Mouse (Mus musculus) CH12.LX (cell line): Measurements from ENCODE around the gene Slc25a44.
"Not testable (repeated sequence)": the region's sequence is repeated elsewhere in the genome, so short reads cannot be mapped to it uniquely, and the experiment has no call there.

Experiments
- BHLHE40 ChIP-seq: IDR thresholded peaks from 2 replicates; pipeline ENCODE4 v1.6.1; 2011; ENCODE audit warnings: mild to moderate bottlenecking, low read depth, low read length, improper control_type of control experiment
- CTCF ChIP-seq, 2 experiments: IDR thresholded peaks in 1 of 2; conservative IDR thresholded peaks in 1 of 2; 2 replicates each; pipeline ENCODE4 v1.5.1; 2011 to 2012; ENCODE audit warnings: low read depth in 2 of 2, low read length in 2 of 2, improper control_type of control experiment in 1 of 2, inconsistent platforms in 1 of 2, mild to moderate bottlenecking in 1 of 2, moderate library complexity in 1 of 2
- HCFC1 ChIP-seq: IDR thresholded peaks from 2 replicates; pipeline ENCODE4 v1.6.1; 2012; ENCODE audit warnings: low read depth, mild to moderate bottlenecking, inconsistent platforms, low read length, improper control_type of control experiment
- MAFK ChIP-seq: IDR thresholded peaks from 2 replicates; pipeline ENCODE4 v1.6.1; 2011; ENCODE audit warnings: low read length, improper control_type of control experiment; ENCODE audit not compliant: insufficient replicate concordance
- POLR2A ChIP-seq: IDR thresholded peaks from 2 replicates; pipeline ENCODE4 v1.6.1; 2011; ENCODE audit warnings: low read depth, mild to moderate bottlenecking, improper control_type of control experiment, low read length
- POLR2AphosphoS2 ChIP-seq: IDR thresholded peaks from 2 replicates; pipeline ENCODE4 v1.6.1; 2011; ENCODE audit warnings: low read depth, low read length, improper control_type of control experiment
- USF2 ChIP-seq: conservative IDR thresholded peaks from 2 replicates; pipeline ENCODE4 v1.6.1; 2011; ENCODE audit warnings: low read depth, low read length, improper control_type of control experiment
- ZNF384 ChIP-seq: IDR thresholded peaks from 2 replicates; pipeline ENCODE4 v1.6.1; 2012; ENCODE audit warnings: low read depth, low read length, improper control_type of control experiment, inconsistent platforms

DNA sequence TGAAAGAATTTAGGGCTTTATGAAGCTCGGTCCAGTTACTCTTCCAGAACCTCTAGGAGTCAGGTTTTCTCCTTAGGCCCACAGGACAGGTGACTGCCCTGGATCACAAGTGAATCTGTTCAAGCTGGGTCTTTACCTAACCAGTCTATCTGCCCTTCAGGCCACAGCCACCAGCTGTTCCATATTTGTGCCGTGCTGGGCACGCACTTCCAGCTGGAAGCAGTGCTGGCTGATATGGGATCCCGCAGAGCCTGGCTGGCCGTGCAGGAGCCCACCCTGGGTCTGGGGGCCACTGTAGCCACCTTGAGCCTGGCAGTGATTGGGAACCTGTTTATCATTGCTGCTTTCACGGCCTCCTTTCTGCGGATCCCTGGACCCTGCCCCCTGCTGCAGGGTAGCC is 48.3 kb downstream of the Slc25a44 start:
- TF ChIP-seq CTCF (conservative IDR thresholded peaks at IDR 0.05 in 1 of 2, IDR thresholded peaks at IDR 0.05 in 1 of 2; ENCODE audit: low read depth in 2 of 2, low read length in 2 of 2); HCFC1; POLR2A; BHLHE40; ZNF384; POLR2AphosphoS2; USF2; MAFK: not testable (repeated sequence)
